Comparison of ENCODE assay signal across 28 mouse cellular contexts in the genomic region with DNA sequence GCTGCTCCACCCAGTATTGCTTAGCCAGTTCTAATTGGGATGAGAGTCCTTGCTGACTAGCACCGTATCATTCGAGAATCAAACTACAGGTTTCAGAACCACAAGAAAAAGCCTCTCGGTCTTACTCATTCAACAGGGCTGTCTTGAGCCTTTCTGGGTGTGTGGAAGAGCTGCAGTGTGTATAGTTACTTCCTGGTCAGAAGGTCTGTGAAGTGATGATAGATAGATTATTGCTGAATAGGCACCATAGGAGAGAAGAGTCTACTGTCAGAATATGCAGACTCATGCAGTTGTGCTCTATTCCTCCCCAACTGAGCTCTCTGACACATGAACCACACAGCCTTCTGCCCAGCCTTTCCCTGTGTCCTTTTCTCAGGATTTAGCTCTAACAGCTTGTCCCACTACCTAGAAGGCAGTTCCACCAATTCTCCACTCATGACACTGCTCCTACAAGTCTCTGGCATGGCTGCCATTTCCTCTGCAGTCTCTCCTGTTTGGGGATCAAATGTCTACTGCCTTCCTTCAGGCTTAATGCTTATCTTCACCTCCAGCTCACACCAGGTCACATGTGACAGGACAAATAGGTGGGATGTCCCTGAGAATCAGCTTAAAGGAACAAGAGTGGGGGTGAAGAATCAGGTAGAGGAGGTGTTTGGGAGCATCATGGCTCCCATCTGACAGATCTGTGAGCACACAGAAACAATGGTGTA. TPM values are rescaled to one million over a fixed set of nuclear protein-coding genes. Genes with fewer than 3 reads are reported as not detected.
DNase-seq lines count a peak whose midpoint lies in the region; ATAC-seq and TF ChIP-seq lines count a peak whose summit lies in the region.
"Had no signal": no experiment of that assay in that cellular context is flagged by ENCODE, and none has a peak within 500 bp of the region (broad histone marks: within the 10 kb centered on the region; RNA-seq: fewer than 3 reads in every experiment).

No protein-coding gene starts in this region.

- no peaks in the 10 kb centered on the region for H3K4me1 ChIP-seq in heart, embryonic 11.5 days (ENCODE audit: control insufficient read depth, insufficient read depth, low read length)
- H3K4me1 ChIP-seq in liver, postnatal 0 days (ENCODE audit: insufficient read depth): no peaks in the 10 kb centered on the region
- H3K4me1 ChIP-seq in cerebellum, adult 2 months (ENCODE audit: control insufficient read depth, insufficient read depth, low read length): peaks cover 6% of the 10 kb centered on the region
- H3K4me1 ChIP-seq: embryonic facial prominence, embryonic 12.5 days; heart, embryonic 15.5 days; limb, embryonic 10.5 days; midbrain, embryonic 10.5 days; neural tube, embryonic 15.5 days had no signal

- TF ChIP-seq EP300 in liver, postnatal 0 days (IDR thresholded peaks at IDR 0.05; ENCODE audit: low read depth): no peak

- no peak overlapping the region for H3K4me3 ChIP-seq in heart, embryonic 11.5 days (ENCODE audit: low read depth, low read length)
- no peak overlapping the region for H3K4me3 ChIP-seq in liver, postnatal 0 days (ENCODE audit: low read depth, low read length)
- no peak overlapping the region for H3K4me3 ChIP-seq in cerebellum, adult 2 months (replicated peaks; ENCODE audit: insufficient read depth, low read depth, low read length)
- H3K4me3 ChIP-seq: embryonic facial prominence, embryonic 12.5 days; heart, adult 2 months; heart, embryonic 15.5 days; limb, embryonic 10.5 days; midbrain, embryonic 10.5 days; myocyte; neural tube, embryonic 15.5 days had no signal

- no peak for ATAC-seq in heart, embryonic 11.5 days (replicated peaks; ENCODE audit: insufficient number of reproducible peaks, low FRiP score, low TSS enrichment)
- peak; percentile 67 for ATAC-seq in CD4-positive, CD25-positive, alpha-beta regulatory T cell, adult 4 months
- ATAC-seq in inflammation-experienced regulatory T-cells, adult 6 months: peak; percentile 55
- peak; percentile 79 for ATAC-seq in liver, postnatal 0 days
- ATAC-seq: forebrain, postnatal 0 days; lung, postnatal 0 days; midbrain, embryonic 16.5 days had no signal

- no peaks in the 10 kb centered on the region for H3K9me3 ChIP-seq in heart, embryonic 11.5 days (replicated peaks; ENCODE audit: control insufficient read depth, low read length)
- H3K9me3 ChIP-seq in liver, postnatal 0 days (ENCODE audit: low read length): no peaks in the 10 kb centered on the region
- H3K9me3 ChIP-seq: embryonic facial prominence, embryonic 12.5 days; heart, embryonic 15.5 days; limb, embryonic 10.5 days; midbrain, embryonic 10.5 days; neural tube, embryonic 15.5 days had no signal

- peaks cover 12% of the 10 kb centered on the region for H3K36me3 ChIP-seq in heart, embryonic 11.5 days (ENCODE audit: control insufficient read depth, insufficient read depth, low read length)
- H3K36me3 ChIP-seq in liver, postnatal 0 days (replicated peaks; ENCODE audit: insufficient read depth, low read length): peaks cover 51% of the 10 kb centered on the region

- TF ChIP-seq CTCF in liver, postnatal 0 days (IDR thresholded peaks at IDR 0.05; ENCODE audit: low read depth): no peak
- no peak for TF ChIP-seq CTCF in cerebellum, adult 2 months (IDR thresholded peaks at IDR 0.05; ENCODE audit: borderline replicate concordance, insufficient read depth, low read depth, low read length)

- DNase-seq in heart, adult 11 months: peak; percentile 62
- DNase-seq in liver, postnatal 0 days: no peak
- DNase-seq in kidney, adult 11 months: no peak
- DNase-seq in thymus, postnatal 25 days: no peak
- DNase-seq in cerebellum, adult 2 months: no peak
- DNase-seq: adrenal gland, postnatal 36 days; cerebellum, adult 11 months; cerebellum, postnatal 14 days; forebrain, postnatal 0 days; gastrocnemius, postnatal 25 days; heart, adult 2 months; heart, postnatal 4 days; kidney, adult 2 months; kidney, postnatal 10 days; thymus, postnatal 36 days had no signal

- TF ChIP-seq POLR2A in cerebellum, adult 2 months (IDR thresholded peaks at IDR 0.05; ENCODE audit: borderline replicate concordance, insufficient read depth, low read length): no peak

- WGBS in heart, embryonic 11.5 days (ENCODE audit: insufficient replicate concordance): 95% methylated on average over 3 of the region's 3 CpGs
- 86% methylated on average over 3 of the region's 3 CpGs for WGBS in liver, postnatal 0 days (ENCODE audit: insufficient replicate concordance)
- WGBS in cerebellum, adult 2 months: 97% methylated on average over 3 of the region's 3 CpGs

- no peak overlapping the region for H3K4me2 ChIP-seq in heart, embryonic 11.5 days
- H3K4me2 ChIP-seq in liver, postnatal 0 days (ENCODE audit: low read depth, low read length): no peak overlapping the region
- H3K4me2 ChIP-seq: embryonic facial prominence, embryonic 12.5 days; heart, embryonic 15.5 days; hindbrain, embryonic 14.5 days; neural tube, embryonic 15.5 days had no signal

- no peaks in the 10 kb centered on the region for H3K27me3 ChIP-seq in heart, embryonic 11.5 days (ENCODE audit: control insufficient read depth, insufficient read depth, low read length)
- H3K27me3 ChIP-seq in liver, postnatal 0 days (ENCODE audit: insufficient read depth, low read length): no peaks in the 10 kb centered on the region
- H3K27me3 ChIP-seq in cerebellum, adult 2 months (ENCODE audit: control insufficient read depth, insufficient read depth, low read length): no peaks in the 10 kb centered on the region
- H3K27me3 ChIP-seq: embryonic facial prominence, embryonic 12.5 days; heart, embryonic 15.5 days; neural tube, embryonic 15.5 days had no signal

- H3K9ac ChIP-seq in heart, embryonic 11.5 days (ENCODE audit: low read depth, low read length): no peak overlapping the region
- H3K9ac ChIP-seq in liver, postnatal 0 days (replicated peaks): no peak overlapping the region
- H3K9ac ChIP-seq: embryonic facial prominence, embryonic 12.5 days; forebrain, postnatal 0 days; heart, embryonic 15.5 days; hindbrain, embryonic 14.5 days; neural tube, embryonic 15.5 days had no signal

- no peak overlapping the region for H3K27ac ChIP-seq in heart, embryonic 11.5 days (ENCODE audit: low read depth, low read length)
- H3K27ac ChIP-seq in liver, postnatal 0 days (ENCODE audit: low read depth): peak overlapping the region; percentile 57; the same call in 1 of the 2 replicates
- no peak overlapping the region for H3K27ac ChIP-seq in cerebellum, adult 2 months (ENCODE audit: insufficient read depth, low read length)
- H3K27ac ChIP-seq: embryonic facial prominence, embryonic 12.5 days; heart, adult 2 months; heart, embryonic 15.5 days; hindbrain, embryonic 14.5 days; limb, embryonic 10.5 days; macrophage; midbrain, embryonic 10.5 days; neural tube, embryonic 15.5 days had no signal

RNA-seq across cellular contexts. Expression of gene Scly, which starts 19.6 kb away (rescaled TPM):
- polyA plus RNA-seq in heart, embryonic 11.5 days (2014; fragmentation: Nextera tagmentation; extraction: Ambion mirVana): 12.6 and 18.2 TPM in 2 replicates
- polyA plus RNA-seq in CD4-positive, CD25-positive, alpha-beta regulatory T cell, adult 4 months (2017; shearing (Covaris generic)): 10 to 100 TPM; 57.1 to 91.0 TPM
- 10 to 100 TPM; 64.1 to 75.8 (median 73.6) TPM for polyA plus RNA-seq in inflammation-experienced regulatory T-cells, adult 6 months (2017; shearing (Covaris generic))
- polyA plus RNA-seq in liver, postnatal 0 days (2015; fragmentation: Nextera tagmentation; extraction: Ambion mirVana): 26.3 and 26.5 TPM in 2 replicates
- 28.7 and 29.9 TPM in 2 replicates for polyA plus RNA-seq in cerebellum, adult 2 months (2012; rRNA removed)

RNA-seq across cellular contexts. Expression of gene Ube2f, which starts 28.5 kb away (rescaled TPM):
- 71.6 and 75.7 TPM in 2 replicates for polyA plus RNA-seq in heart, embryonic 11.5 days (2014; fragmentation: Nextera tagmentation; extraction: Ambion mirVana)
- 10 to 100 TPM; 85.2 to 93.4 TPM for polyA plus RNA-seq in CD4-positive, CD25-positive, alpha-beta regulatory T cell, adult 4 months (2017; shearing (Covaris generic))
- polyA plus RNA-seq in inflammation-experienced regulatory T-cells, adult 6 months (2017; shearing (Covaris generic)): 100 to 1,000 TPM in 2 of 3 experiments, 10 to 100 TPM in 1; 86.0 to 104 (median 100) TPM
- 49.1 and 53.0 TPM in 2 replicates for polyA plus RNA-seq in liver, postnatal 0 days (2015; fragmentation: Nextera tagmentation; extraction: Ambion mirVana)
- 70.7 and 72.3 TPM in 2 replicates for polyA plus RNA-seq in cerebellum, adult 2 months (2012; rRNA removed)

RNA-seq across cellular contexts. Expression of gene Espnl, which starts 43.3 kb away (rescaled TPM):
- 0.06 and 0.17 TPM in 2 replicates for polyA plus RNA-seq in heart, embryonic 11.5 days (2014; fragmentation: Nextera tagmentation; extraction: Ambion mirVana)
- not detected for polyA plus RNA-seq in CD4-positive, CD25-positive, alpha-beta regulatory T cell, adult 4 months (2017; shearing (Covaris generic))
- not detected for polyA plus RNA-seq in inflammation-experienced regulatory T-cells, adult 6 months (2017; shearing (Covaris generic))
- polyA plus RNA-seq in liver, postnatal 0 days (2015; fragmentation: Nextera tagmentation; extraction: Ambion mirVana): 0.04 TPM in 1 of 2 replicates, not detected in the other
- 0.03 and 0.05 TPM in 2 replicates for polyA plus RNA-seq in cerebellum, adult 2 months (2012; rRNA removed)
- polyA plus RNA-seq: limb, embryonic 10.5 days; lung, postnatal 0 days; macrophage; midbrain, embryonic 10.5 days had no signal
